Mouse (Mus musculus) layer of hippocampus, adult 2 months (tissue): ENCODE results near the gene Gm3055. TPM values are rescaled to one million over a fixed set of nuclear protein-coding genes. Genes with fewer than 3 reads are reported as not detected.
"Not testable (repeated sequence)": the region's sequence is repeated elsewhere in the genome, so short reads cannot be mapped to it uniquely, and the experiment has no call there.

ENCODE experiments used
- DNase-seq, 2 experiments: peaks; one replicate each; pipeline ENCODE4 v3.0.0; 2022; ENCODE audit warnings: low spot score in 2 of 2
- H3K27ac ChIP-seq: fragments of 200-600 bp; 2 replicates; pipeline ENCODE4 v1.8.1; 2022
- H3K4me3 ChIP-seq: fragments of 200-600 bp; 2 replicates; pipeline ENCODE4 v1.8.1; 2022; ENCODE audit warnings: mild to moderate bottlenecking
- long read RNA-seq, 2 experiments: library from polyadenylated mRNA; stranded (forward); transcript quantifications; one replicate each; pipeline ENCODE4 v2.0.0; 2021; ENCODE audit warnings: borderline mapping rate in 2 of 2
- total RNA-seq, 2 experiments: library from RNA; stranded (reverse); gene quantifications; 2 replicates each; pipeline ENCODE4 v1.2.3; 2021

Gene Gm3055
- total RNA-seq = 1 to 10 TPM; 8.2 to 8.4 TPM
- long read RNA-seq, experiment 1 = 0 reads
- long read RNA-seq, experiment 2, partial matches to known transcripts = 2 of 3 reads
- long read RNA-seq, experiment 2, other reads (novel, unspliced or antisense) = 0 of 3 reads

DNA sequence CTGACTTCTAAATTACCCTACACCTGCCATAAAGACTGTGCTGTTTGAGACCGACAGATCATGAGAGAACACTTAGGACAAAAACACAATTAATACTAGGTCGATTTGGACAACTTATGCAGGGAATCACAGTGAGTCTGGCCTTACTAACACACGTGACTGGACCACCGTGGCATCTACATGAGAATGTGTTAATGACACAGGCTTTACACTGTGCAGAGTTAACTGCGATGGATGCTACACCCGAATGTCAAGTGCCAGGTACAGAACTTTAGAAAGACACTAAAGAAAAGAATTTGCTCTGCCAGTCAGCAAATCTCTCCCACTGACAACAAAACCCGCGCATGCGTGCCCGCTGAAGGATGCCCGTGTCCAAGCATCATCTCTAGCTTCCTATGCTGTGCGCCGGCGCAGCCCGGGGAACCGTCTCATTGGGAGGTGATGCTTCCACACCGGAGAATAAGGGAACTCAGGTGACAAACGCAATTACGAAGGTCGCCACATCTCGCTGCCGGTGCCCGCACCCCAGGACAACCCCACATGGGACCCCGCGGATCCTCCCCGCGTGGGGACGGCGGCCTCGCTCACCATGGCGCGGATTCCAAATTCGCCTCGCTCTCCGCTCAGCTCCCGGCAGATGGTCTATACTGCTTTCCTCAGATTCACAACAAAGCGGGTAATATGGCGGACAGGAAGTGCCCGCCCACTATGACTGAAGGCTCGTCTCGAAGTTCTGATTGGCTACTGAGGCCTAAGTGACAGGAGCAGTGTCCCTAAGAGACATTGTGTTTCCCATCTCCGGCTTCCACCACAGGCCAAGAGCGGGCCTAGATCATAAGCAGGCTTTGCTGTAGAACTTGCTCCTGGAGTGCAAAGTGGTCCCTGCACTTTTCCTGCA is at the start of gene Gm3055:
TSS of gene Gm3055 (minus strand) at position 656 of the 898 bp plus-strand sequence.
- not testable (repeated sequence) for DNase-seq, H3K27ac ChIP-seq, H3K4me3 ChIP-seq

DNA sequence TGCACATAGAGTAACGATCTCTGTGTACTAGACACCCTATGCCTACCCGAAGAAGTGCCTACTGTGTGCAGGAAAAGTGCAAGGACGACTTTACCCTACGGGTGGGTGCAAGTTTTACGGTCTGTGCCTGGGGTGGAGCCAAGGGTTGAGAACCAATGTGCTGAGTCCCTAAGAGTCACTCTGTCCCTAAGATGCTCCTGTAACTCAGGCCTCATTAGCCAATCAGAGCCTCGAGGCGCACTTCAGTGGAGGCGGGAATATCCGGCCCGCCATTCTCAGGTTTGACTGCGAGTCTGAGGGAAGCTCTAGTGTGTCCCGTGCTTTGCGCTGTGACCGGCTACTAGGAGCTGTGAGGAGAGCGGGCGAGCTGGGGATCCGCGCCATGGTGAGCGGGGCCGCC is 40.9 kb upstream of the Gm3055 start, which contains the start of gene Gm4767:
TSS of gene Gm4767 (plus strand) at position 288 of the 400 bp plus-strand sequence.
- H3K4me3 ChIP-seq, H3K27ac ChIP-seq: not testable (repeated sequence)
- peak; percentile 0 to 6 for DNase-seq

DNA sequence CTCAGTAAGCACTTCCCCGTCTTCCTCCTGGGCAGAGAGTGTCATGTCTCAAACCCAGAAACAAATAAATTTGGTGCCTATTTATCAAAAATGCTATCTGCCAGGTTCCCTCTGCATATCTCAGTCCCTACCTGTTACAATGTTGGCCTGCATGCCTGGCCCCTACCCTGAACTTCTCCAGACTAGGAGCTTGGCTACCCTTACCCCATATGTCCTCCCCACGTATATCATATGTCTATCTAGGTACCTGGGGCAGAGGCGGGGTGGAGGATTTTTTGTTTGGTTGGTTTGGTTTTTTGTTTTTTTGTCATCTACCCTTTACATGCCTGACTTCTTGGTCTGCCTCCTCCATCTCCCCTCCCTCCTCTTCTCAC is 430 bp upstream of the Gm3055 start:
- DNase-seq, H3K4me3 ChIP-seq, H3K27ac ChIP-seq: not testable (repeated sequence)

DNA sequence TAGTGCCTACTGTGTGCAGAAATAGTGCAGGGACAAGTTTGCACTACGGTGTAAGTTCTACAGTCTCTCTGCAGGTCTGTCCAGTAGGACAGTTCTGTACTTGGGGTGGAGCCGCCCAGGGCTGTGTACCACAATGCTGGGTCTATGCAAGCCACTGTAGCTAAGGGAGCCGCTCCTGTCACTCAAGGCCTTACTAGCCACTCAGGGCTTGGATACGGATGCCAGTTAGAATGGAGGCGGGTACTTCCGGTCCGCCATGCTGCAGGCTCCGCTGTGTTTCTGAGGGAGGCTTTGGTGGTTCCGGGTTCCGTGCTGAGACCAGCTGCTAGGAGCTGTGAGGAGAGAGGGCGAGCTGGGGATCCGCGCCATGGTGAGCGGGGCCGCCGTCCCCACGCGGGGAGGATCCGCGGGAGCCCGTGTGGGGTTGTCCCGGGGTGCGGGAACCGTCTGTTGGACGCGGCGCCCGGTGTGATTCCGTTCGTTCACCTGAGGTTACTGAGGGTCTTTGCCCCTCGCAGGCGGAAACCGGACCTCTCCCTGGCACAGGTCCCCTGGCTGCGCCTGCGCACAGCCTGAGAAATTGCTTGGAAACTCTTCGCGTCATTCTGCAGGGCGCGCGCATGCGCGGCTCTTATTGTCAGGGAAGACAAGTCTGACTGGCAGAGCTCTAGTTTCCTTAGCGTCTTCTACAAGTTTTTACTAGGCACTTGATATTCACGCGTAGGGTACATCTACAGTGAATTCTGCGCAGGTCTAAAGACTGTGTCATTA is 66.2 kb downstream of the Gm3055 start, which contains the start of gene Zfp433:
TSS of gene Zfp433 (plus strand) at position 295 of the 771 bp plus-strand sequence.
- H3K27ac ChIP-seq, DNase-seq, H3K4me3 ChIP-seq: not testable (repeated sequence)

Other genes starting within 250 kb of the Gm3055 start
- 1 to 10 TPM; 1.9 to 2.5 TPM for gene Gna15, start 246.9 kb downstream of the Gm3055 start, total RNA-seq
- 100 to 1,000 TPM; 118 to 123 TPM for gene Gna11, start 226.0 kb downstream of the Gm3055 start, total RNA-seq
- gene Aes, start 211.7 kb downstream of the Gm3055 start, total RNA-seq = 100 to 1,000 TPM; 702 to 736 TPM
- gene Tle2, start 196.6 kb downstream of the Gm3055 start, total RNA-seq = 10 to 100 TPM; 34.0 to 46.8 TPM
- gene Tle6, start 170.1 kb downstream of the Gm3055 start, total RNA-seq = 1 to 10 TPM; 4.1 to 5.0 TPM
- 1 to 10 TPM; 4.2 to 5.0 TPM for gene BC025920, start 164.9 kb downstream of the Gm3055 start, total RNA-seq
- 10 to 100 TPM; 29.7 to 31.4 TPM for gene Sirt6, start 143.4 kb downstream of the Gm3055 start, total RNA-seq
- 10 to 100 TPM; 33.6 to 38.6 TPM for gene Ankrd24, start 142.6 kb downstream of the Gm3055 start, total RNA-seq
- 1 to 10 TPM; 3.6 to 5.0 TPM for gene Gm10778, start 122.1 kb downstream of the Gm3055 start, total RNA-seq
- gene Zfp433, start 66.3 kb downstream of the Gm3055 start, total RNA-seq = 10 to 100 TPM in 1 of 2 experiments, 1 to 10 TPM in 1; 9.0 to 12.3 TPM
- gene Gm4767, start 41.0 kb upstream of the Gm3055 start, total RNA-seq = 1 to 10 TPM; 2.6 to 3.6 TPM
- 1 to 10 TPM; 2.7 to 4.0 TPM for gene Gm32687, start 92.8 kb upstream of the Gm3055 start, total RNA-seq
- 1 to 10 TPM; 4.0 to 5.3 TPM for gene Zfp781, start 159.3 kb upstream of the Gm3055 start, total RNA-seq